Mouse (Mus musculus) regulatory T cell (primary cell): ENCODE data around the gene Tns3.

Experiments used
- in situ Hi-C: fragments of 300-600 bp; cut with MboI, MseI; formaldehyde crosslinking; loops from one replicate; pipeline ENCODE4 v1.15.1; 2025; ENCODE audit warnings: high pct_unique_total_duplicates

Gene Tns3

DNA sequence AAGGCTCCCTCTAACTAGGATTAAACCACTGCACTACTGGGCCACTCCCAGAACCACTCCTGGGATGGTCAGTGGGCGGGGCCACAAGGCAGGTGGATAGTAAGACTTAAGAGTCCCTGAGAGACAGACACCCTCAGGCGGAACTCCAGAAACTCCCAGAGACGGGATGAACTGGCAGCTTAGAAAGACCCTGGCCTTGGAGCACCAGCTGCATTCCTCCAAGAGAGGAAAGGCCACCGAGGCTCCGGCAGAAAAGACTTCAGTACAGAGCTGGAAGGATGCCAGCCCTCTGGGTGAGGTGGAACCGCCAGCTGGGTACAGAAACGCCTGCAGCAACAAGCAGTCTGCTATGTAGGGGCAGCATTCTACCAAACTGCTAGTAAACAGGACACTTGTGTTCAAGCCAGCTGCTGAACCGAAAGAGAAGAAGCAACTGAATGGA lies 218.4 kb downstream of the Tns3 start:
- in situ Hi-C loops, result loop anchor here (10.0 kb wide), 1 partner anchor 1069 kb away; no protein-coding TSS in a partner anchor

DNA sequence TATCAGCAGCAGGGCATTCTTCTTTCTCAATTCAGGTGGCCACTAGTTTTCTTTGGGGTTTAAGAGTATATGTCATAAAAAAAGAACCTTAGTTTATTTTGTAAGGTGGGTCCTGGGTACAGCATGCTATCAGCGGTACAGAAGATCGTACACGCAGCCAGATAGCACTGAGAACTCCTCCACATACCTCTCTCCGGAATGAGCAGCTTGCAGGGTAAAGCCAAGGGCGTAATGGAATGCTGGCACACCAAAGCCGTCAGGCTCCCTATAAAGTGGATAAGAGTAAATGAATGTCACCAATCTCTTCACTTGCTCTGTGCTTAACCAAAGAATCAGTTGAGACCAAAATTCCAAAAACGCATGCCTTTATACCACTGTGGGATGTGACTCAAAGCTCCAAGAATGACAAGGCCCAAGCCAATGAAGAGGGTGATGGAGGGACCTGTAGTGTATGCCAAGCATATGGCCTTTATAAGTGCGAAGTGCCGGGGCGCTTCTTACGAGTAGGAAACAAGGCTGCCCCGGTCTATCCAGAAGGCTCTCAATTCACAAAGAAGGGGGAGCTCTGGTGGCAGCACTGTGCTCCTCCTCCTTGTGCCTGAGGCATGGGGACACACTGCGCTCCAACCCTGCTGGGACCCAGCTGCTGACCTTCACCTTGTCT lies 219.4 kb downstream of the Tns3 start:
- in situ Hi-C loops, result loop anchor here (10.0 kb wide), 1 partner anchor 1070 kb away; no protein-coding TSS in a partner anchor

DNA sequence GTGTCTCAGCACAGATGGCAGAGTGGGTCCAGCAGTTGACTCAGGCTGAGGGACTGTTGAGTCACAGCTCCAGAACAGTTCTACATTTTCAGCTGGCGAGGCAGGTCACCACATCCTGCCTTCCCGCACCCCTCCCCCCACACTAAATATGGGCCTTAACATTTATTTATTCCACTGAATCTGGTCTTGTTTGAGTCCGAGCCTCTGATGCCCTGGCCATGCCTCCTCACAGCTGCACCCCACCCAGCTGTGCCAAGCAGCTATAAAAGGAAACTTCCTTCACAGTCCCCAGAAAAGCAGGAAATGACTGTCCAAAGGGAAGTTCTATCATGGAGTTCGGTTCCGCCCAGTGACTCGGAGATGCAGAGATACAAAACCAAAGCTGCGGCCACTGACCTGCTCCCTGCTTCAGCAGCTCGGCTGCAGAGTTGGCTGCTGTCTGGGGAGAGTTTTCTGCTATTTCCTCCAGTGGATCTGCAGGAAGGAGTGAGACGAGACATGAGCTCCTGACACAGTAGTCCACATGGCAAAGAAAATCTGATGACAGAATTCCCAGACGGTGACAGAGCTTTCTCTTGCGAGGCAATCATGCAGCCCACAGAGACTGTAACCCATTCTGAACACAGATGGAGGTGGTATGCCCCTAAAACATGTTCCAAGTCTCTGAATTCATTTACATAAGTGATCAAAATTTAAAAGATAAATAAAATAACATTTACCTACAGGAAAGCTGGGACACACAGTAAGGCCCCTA lies 220.6 kb downstream of the Tns3 start:
- in situ Hi-C loops, result loop anchor here (10.0 kb wide), 1 partner anchor 1071 kb away; no protein-coding TSS in a partner anchor

DNA sequence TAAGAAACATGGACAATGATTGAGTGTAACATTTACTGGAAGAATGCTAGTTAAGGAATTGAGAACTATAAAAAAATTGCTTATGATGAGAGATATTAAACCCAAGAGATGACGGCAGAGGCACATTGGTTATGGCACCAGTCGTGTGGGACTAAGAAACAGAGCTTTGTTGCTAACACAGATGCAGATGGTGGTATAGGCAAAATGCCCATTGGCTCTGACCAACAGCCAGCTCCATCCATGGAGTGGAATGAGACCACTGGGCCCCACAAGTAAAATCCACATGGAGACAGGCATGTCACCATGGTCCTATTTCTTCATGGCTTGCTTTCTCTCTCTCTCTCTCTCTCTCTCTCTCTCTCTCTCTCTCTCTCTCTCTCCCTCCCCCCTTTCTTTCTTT lies 223.6 kb downstream of the Tns3 start:
- in situ Hi-C loops, result loop anchor here (10.0 kb wide), 1 partner anchor 1074 kb away; no protein-coding TSS in a partner anchor

DNA sequence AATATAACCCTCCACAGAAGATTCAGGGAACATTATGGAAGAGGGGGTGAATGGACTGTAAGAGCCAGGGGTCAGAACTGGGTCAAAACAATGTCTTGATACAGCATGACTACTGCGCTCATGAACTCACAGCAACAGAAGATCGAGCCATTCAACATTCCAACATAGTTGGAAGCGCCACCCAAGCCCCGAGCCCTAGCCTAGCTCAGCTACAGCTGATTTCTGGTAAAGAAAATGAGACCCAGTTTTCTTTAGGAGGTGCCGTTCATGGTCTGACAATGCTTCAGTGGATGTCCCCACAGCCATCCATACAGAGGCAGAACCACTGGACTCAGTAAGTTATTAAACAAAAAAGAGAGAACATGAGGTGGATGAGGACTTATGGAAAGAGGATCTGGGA lies 224.1 kb downstream of the Tns3 start:
- in situ Hi-C loops, result loop anchor here (10.0 kb wide), 1 partner anchor 1075 kb away; no protein-coding TSS in a partner anchor

DNA sequence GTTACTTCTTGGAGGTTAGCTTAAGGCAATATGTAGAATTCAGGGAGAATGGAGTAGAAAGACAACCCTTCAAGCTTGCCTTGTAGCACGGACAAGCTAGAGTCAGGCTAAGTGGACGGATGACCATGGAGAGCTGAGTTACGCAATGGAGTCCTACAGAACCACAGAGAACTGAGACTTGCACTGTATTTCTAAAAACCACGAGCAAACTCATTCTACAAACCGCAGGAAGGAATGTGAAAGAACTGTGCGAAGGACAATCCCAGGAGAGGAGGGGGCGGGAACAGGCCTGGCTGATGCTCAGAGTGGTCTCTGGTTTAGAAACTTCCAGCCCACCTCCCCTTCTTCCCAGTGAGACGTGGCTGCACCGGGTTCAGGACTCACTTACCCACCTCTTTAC lies 225.3 kb downstream of the Tns3 start:
- in situ Hi-C loops, result no loop called here

DNA sequence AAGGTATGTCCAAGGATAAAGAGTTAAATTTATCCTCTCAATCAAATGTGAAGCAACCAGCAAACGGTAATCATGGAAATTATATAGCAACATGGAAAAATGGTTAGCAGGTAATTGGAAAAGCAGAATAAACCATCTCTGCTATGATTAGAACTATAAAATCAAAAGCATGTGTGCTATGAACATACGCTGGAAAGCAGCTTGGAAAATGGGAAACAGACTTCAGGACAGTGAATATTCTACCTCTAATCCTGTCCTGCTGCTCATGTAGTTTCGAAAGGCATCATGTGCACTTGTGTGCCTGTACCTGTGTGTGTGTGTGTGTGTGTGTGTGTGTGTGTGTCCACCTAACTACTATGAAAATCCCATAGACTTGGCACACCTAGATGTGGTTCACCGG lies 226.1 kb downstream of the Tns3 start:
- in situ Hi-C loops, result no loop called here

DNA sequence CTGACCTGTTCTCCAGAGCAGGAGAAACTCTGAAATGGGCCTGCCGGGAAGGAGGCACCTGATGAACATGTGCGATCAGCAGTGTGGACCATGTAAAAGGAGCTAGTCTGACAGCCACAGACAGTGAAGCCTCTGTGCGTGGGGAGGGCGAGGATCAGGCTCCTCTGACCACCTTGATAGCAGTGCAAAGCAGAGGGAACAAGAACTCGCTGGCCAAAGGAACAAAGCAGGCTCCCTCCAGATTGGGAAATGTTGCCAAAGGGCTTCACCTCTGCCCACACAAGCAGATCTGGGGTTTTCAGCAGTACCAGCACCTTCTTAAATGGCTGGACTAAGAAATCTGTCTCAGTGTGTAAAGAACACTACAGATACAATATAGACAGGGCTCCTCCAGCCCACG lies 229.2 kb downstream of the Tns3 start:
- in situ Hi-C loops, result no loop called here

DNA sequence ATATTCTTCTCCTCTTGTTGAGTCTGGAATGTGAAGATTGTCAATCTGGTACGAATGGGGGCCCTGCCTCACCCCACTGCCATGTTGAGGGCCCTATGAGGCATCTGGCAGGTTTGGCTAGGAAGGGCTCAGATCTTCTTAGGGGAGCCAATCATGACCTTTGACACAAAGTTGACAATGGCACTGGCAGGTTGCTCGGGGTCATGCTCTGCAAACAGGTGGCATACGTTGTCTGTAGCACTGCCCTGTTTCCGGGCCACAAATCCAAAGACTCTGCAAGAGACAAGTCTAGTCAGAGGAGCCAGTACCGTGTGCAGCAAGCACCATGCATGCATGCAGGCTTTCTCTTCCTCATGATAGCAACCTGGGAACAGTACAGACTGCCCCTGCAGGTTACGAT lies 230.0 kb downstream of the Tns3 start:
- in situ Hi-C loops, result loop anchor here (5.0 kb wide), 1 partner anchor 88 kb away; no protein-coding TSS in a partner anchor

DNA sequence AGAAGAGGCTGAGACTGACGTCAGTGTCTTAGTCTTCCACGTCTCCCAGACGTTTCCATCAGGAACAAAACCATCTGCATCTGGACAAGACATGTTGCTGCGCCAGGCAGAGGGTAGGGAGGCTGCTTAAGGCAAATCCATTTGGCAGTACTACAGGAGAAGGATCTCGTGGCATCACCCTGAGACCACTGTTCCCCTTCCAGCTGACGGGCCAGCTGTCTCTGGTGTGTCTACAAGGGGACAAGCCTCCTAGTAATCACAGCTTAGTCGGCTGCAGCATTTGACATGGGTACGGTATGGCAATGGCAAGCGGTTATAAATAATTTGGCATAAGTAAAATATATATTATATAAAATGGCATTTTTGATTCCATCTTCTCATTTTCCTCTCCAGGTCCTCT lies 230.9 kb downstream of the Tns3 start:
- in situ Hi-C loops, result loop anchor here (5.0 kb wide), 1 partner anchor 89 kb away; no protein-coding TSS in a partner anchor

DNA sequence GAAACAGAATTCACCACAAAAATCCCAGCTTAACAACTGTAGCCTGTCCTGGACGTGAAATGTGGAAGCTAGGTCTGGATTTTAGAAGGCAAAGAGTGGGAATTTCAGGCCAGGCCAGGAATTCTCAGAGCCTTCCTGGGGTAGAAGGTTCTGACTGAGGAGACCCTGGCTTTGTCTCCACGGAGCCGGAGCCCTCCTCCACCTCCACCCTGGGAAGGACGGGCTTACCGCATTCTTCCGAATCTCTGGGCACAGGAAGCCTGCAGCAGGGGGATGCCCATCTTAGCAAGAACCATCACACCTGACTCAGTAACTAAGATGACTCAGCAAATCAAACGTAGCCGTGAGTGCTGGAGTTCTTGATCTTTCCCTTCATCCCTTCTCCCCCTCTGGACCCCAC lies 231.4 kb downstream of the Tns3 start:
- in situ Hi-C loops, result loop anchor here (5.0 kb wide), 1 partner anchor 89 kb away; no protein-coding TSS in a partner anchor

DNA sequence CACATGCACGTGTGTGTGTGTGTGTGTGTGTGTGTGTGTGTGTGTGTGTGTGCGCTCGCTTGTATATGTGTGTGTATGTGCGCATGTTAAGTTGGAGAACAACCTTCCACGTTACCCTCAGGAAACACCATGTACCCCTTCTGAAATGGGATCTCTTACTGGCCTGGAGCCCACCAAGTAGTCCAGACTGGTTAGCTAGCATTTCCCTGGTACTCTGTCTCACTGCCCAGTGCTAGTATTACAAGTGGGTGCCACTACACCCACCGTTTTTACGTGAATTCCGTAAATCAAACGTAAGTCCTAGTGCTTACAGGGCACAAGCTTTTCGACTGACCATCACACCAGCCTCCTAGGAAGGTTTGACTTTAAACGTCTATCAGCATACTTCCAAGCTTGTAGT lies 236.7 kb downstream of the Tns3 start:
- in situ Hi-C loops, result no loop called here

DNA sequence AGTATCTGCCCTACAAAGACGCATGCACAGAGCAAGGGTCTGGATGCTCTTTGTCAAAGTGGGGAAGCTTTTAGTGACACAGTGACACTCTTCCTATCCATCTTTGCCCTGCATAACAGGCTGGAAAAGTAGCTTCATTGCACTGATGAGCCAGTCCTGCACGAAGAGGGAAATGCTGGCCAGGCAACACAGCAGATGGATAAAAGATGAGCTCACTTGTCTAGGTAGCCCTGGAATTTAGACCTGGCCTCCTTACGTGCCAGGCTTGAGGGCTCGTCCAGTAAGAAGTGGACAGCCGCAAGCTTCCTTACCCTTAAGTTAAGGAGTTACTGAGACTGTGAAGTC lies 239.1 kb downstream of the Tns3 start:
- in situ Hi-C loops, result no loop called here

DNA sequence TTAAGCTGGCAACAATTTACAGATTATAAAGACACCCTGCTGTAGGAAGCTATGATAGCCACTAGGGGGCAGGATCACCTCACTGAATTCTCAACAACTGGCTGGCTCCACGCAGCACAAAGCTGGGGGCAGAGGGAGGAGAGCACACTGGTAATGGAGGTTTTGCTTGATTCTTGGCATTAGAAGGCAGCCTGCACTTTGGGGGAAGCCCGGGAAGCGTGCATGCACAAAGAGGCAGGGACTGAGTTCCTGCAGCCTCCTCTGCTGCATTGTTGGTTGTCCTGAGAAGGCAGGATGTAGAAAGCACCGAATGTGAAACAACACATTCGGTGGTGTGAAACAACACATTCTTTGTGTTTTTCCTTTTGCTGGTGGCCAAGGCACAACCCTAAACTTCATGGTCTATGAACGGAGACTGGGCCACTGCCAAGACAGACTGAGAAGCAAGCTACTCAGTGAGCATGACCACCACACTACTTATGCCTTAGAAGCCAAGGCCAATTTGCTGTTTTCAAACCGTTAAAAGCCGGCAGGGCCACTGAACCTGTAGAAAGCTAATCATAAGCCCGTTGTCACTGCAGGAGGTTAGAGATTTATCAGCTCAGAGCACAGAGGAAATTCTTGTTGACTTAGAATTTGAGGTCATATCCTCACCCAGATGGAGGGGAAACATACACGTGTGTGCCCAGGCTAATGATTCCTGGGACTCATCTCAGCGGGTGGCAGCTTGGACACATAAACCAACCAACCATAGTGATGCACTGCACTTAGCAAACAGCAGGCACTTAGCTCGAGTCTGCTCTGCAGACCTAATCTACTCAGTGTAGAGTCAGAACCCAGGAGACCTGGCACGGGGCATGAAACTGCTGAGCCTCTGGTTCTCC lies 239.8 kb downstream of the Tns3 start:
- in situ Hi-C loops, result no loop called here

DNA sequence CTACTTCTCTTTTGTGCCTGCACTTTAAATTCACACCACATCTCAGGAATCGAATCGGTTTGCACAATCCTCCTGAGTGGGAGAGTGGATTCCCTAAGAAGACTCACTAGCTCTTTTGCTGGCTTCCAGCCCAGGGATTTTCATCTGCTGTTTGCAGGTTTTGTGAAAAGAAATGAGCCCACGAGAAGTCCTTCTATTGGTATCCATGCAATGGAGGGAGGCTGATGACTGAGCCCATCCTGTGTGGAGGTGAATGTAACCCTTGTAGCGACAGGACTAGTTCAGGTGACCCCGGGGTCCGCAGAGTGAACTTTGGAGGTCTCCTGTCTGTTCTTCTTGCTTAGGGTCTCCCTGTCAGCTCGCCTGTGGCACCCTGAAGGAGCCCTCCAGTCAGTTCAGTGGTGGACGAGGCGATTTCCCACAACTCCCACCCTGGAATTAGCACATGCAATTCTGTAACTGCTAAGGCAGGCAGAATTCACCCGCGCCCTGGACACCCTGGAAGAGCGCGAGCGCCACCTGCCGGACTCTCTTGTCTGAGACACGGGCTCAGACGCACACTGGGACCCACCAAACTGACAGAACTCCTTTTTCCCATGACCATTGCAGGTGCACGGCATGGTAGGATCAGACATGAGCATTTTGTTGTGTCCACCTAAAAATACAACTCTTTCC lies 259.0 kb downstream of the Tns3 start:
- in situ Hi-C loops, result loop anchor here (5.0 to 10.0 kb wide), 2 partner anchors 1193 to 1439 kb away; partner anchors contain the start of gene Igfbp3

DNA sequence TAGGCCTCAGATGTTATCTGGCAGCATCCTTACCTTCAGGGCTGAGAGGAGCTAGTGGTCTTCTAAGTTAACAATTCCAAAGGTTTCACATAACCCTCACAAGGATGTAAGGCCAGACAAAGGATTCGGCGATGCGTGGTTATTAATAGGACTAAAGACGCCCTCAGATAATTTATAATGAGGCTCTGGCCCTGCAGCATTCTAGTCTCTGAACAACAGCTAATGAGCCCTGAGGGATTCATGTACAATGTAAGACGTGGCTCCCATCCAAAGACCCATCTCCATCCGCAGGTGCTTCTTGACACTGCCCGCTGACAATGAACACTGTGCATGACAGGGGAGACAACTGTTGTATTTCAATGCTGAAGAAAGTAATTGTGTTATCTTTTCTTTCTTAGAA lies 263.0 kb downstream of the Tns3 start:
- in situ Hi-C loops, result loop anchor here (10.0 kb wide), 1 partner anchor 1443 kb away; no protein-coding TSS in a partner anchor

DNA sequence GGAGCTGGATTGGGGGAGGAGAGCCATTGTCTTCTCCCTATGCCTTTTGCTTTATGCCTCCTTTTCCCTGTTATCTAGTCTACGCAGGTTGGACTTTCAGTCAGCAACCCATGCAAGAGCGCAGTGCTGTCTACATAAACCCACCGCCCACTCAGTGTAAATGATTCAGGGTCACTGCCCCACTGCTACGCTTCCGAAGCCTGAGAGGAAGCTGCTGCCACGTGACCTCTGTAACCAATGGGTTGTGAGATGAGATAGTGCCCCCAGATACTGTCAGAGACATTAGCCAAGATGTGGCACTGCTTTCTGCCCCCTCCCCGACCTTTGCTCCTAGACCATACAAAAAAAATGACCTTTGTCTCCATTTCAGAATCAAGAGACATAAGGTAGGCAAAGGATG lies 268.0 kb downstream of the Tns3 start:
- in situ Hi-C loops, result no loop called here

DNA sequence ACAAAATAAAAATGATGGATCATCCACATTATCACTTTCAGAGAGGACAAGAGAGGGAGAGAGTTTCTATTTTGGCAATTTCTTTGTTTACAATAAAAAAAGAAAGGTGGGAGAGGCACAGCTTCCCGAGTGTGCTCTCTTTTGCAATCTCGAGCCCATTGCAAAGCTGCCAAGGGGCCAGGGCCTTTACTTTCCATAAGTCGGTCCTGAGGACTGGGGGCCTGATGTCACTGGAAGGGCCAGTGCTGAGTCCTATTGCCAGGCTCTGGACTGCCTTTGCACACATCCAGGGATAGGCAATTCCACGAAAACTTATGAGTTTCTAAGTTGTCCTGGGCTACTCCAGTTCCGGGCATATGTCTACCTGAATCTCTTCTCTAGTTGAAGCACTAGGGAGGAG lies 272.8 kb downstream of the Tns3 start:
- in situ Hi-C loops, result no loop called here

DNA sequence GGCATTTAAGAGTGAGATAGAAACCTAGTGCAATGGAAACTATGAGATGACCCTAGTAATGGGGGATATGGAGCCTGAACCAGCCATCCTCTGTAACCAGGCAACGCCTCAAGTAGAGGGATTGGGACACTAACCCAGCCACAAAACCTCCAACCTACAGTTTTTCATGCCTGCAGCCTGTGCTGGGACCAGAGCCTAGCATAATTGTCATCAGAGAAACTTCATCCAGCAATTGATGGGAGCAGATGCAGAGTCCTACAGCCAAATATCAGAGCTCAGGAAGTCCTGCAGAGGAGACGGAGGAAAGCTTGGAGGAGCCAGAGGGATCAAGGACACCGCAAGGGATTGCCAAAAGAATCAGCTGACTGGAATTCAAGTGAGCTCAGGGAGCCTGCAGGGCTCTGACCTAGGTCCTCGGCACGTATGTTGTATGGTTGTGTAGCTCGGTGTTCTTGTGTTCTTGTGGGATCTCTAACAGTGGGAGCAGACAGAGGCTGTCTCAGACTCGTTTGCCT lies 278.4 kb downstream of the Tns3 start:
- in situ Hi-C loops, result no loop called here
